20 mouse cellular contexts compared by ENCODE assay signal in the genomic region with DNA sequence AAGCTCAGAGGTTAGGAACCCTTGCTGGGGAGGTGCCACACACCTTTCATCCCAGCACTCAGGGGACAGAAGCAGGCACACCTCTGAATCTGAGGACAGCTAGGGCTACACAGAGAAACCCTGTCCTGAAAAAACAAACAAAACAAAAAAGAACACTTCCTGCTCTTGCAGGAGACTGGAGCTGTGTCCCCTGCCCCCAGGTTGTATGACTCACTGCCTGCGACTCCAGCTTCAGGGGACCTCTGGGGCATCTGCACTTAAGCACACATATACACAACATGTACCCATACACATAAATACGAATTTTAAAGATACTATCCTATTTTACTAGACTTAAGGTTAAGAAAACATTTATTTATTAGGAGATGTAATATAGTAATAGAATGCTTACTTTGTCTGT.
"Had no signal": no experiment of that assay in that cellular context is flagged by ENCODE, and none has a peak within 500 bp of the region (broad histone marks: within the 10 kb centered on the region; RNA-seq: fewer than 3 reads in every experiment).

No protein-coding gene starts in this region.

- ATAC-seq: liver, embryonic 12.5 days; midbrain, embryonic 13.5 days; midbrain, embryonic 15.5 days had no signal

- H3K27ac ChIP-seq: liver, embryonic 12.5 days; liver, embryonic 14.5 days; midbrain, embryonic 10.5 days; midbrain, embryonic 13.5 days; midbrain, embryonic 15.5 days; neural tube, embryonic 13.5 days; neural tube, embryonic 15.5 days had no signal

- H3K9me3 ChIP-seq: liver, embryonic 12.5 days; midbrain, embryonic 10.5 days; midbrain, embryonic 13.5 days; midbrain, embryonic 15.5 days; neural tube, embryonic 13.5 days; neural tube, embryonic 15.5 days had no signal

- H3K9ac ChIP-seq: liver, embryonic 12.5 days; liver, embryonic 14.5 days; lung, embryonic 14.5 days; midbrain, embryonic 13.5 days; midbrain, embryonic 15.5 days; neural tube, embryonic 13.5 days; neural tube, embryonic 15.5 days had no signal

- H3K4me2 ChIP-seq: liver, embryonic 12.5 days; lung, embryonic 14.5 days; midbrain, embryonic 13.5 days; midbrain, embryonic 15.5 days; neural tube, embryonic 13.5 days; neural tube, embryonic 15.5 days had no signal

- H3K4me1 ChIP-seq: liver, embryonic 12.5 days; midbrain, embryonic 10.5 days; midbrain, embryonic 13.5 days; midbrain, embryonic 15.5 days; neural tube, embryonic 13.5 days; neural tube, embryonic 15.5 days had no signal

- DNase-seq: lung, adult 18-20 months; lung, embryonic 14.5 days; lung, postnatal 10 days; lung, postnatal 4 days; retina, postnatal 1 day; right cerebral cortex, adult 18-20 months; right cerebral cortex, postnatal 25 days; right cerebral cortex, postnatal 4 days; spleen, adult 18-20 months; thymus, adult 18-20 months; thymus, postnatal 14 days; thymus, postnatal 36 days had no signal

- H3K4me3 ChIP-seq: liver, embryonic 12.5 days; midbrain, embryonic 10.5 days; midbrain, embryonic 13.5 days; midbrain, embryonic 15.5 days; myocyte; neural tube, embryonic 13.5 days; neural tube, embryonic 15.5 days had no signal

- H3K27me3 ChIP-seq: liver, embryonic 12.5 days; midbrain, embryonic 13.5 days; midbrain, embryonic 15.5 days; neural tube, embryonic 13.5 days; neural tube, embryonic 15.5 days had no signal
